Mouse (Mus musculus): ENCODE results near the gene Mboat7.

Gene Mboat7

DNA sequence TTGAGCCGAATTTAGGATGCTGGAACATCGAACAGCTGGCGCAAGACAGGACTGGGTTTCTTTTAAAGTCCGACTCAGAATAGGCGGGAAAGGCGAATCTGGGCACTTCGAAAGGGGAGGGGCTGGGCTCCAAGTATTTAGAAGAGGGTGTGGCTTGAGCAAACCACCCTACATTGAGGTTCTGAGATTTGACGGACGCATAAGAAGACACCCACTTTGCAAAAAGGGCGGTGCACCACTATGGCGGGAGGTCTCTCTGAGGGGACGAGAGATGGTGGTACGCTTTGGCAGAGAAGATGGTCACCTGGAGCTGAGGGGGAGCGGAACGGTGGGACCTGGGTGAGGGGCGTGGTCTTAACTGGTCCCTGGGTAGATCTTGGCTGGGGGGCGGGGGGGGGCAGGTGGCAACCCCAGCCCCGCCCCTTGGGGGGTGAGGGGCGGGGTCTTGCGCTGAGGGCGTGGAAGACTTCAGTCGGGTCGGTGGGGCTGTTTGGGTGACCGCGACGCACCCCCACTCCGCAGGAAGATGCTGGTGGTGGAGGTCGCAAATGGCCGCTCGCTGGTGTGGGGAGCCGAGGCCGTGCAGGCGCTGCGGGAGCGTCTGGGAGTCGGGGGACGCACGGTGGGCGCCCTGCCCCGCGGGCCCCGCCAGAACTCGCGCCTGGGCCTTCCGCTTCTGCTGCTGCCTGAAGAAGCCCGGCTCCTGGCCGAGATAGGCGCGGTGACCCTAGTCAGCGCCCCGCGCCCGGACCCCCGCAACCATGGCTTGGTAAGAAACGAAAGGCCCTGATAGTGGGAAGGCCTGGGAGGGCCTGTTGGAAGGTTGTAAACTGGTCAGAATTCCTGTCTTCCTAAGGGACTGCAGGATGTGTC lies 989 bp upstream of the Mboat7 start:
- intact Hi-C loops (cut with DNase I), result no loop called here

DNA sequence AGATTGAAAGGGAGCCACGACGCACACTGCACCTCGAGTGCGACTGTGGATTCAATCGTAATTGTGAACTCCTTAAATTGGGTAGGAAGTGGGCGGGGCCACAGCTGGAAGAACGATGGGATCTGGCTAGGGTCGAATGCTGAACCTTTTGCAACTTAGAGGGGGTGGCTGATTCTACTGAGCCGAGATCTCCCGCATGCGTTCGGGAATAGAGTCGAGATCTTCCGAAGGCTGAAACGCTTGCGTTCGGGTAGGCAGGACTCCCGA lies 419 bp upstream of the Mboat7 start:
- intact Hi-C loops (cut with DNase I), result no loop called here

DNA sequence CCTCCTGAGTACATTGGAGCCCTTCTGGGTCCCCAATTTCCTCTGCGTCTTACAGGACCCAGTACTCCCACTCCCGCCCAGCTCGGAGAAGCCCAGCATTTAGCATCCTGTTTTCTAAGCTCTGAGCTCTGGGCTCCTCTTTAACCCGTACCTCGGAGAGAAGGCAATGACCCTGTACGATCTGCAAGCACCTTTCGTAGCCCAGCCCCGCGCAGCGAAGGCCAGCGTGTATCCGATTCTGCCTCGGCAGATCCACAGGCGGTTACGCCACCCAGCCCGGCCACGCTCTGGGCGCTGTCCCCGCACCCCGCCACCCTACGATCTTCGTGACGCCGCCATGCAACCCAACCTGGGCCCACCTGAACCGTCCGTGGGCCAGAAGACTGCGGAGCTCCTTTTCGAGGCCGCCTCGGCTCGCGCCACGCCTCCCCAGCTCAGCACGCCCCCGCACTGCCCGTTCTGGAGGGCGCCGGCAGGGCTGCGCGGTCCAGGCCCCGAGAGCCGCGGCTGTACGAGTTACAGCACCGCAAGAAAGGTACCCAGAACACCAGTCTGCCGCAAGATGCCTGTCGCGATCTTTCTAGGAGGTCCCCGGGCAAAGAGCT lies 839 bp downstream of the Mboat7 start, which contains the start of gene Tsen34:
Gene Tsen34, plus strand, starts transcription at position 482 of the 605 bp plus-strand sequence.
- intact Hi-C loops (cut with DNase I), result no loop called here

DNA sequence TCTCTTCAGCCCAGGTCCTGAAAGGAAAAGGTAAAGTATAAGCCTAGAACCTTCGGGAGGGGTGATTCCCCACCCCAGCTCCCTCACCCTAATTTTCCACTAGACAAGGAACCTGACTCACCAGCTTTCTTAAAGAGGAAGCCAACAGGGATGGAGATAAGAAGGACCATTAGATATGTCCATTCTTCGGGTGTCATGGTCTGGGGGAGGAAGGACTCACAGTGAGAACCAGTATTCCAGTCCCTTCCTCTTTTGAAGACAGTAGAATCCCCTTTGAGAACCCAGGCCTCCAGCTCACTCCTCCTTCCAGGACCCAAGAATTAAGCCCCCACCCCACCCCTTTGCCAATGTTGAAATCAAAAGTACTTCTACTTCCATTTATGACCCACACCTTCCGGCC lies 1.4 kb downstream of the Mboat7 start:
- intact Hi-C loops (cut with DNase I), result no loop called here

DNA sequence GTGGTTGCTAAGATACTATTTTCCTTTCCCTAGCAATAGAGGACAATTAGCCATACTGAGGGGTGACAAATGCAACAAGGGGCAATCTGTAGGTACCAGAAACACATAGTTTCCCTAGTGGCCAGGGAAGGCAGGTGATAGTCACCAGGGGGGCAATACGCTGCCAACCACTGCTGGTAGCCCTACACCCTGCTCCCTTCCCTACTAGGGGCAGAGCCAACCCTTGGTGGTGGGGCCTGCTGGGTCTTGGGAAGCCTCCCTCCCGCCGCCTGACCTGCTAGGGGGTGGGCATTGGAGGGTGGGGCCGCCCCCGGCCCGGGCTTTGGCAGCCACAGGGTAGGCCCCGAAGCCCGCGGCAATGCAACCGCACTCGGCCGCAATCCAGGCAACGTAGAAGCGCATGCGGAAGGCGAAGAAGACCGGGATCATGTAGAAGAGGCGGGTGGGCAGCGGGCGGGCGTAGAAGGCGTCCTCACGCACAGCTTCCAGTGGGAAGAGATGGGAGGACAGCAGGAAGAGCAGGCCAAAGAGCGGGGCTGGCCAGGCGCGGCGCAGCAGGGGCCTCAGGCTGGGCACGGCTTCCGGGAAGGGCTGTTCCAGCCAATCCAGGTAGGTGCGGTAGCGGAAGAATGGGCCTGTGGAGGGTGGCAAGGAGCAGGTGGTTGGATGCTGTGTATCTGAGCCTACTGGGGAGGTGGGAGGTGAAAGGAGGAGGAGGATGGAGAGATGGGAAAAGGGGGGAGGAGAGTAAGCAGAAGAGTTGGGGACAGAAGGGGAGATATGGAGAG lies 7.7 kb downstream of the Mboat7 start:
- intact Hi-C loops (cut with DNase I), result no loop called here

DNA sequence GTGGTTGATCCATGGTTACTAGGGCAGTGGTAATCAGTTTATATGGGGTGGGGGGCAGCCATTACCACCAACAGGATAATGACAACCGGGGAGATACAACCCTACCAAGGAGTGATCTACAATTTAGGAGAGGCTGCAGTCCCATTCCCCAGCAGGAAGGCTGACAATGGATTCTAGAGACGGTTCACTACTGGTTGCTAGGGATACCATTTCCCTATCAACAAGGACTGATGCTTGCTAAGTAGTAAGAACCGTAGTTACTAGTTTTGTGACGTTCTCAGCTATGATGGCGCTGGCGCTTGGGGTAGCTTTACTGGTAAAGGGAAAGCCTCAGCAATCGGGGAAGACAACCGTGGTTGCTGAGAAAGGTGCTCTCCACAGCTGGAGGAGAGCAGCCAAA lies 8.6 kb downstream of the Mboat7 start:
- intact Hi-C loops (cut with DNase I), result no loop called here

DNA sequence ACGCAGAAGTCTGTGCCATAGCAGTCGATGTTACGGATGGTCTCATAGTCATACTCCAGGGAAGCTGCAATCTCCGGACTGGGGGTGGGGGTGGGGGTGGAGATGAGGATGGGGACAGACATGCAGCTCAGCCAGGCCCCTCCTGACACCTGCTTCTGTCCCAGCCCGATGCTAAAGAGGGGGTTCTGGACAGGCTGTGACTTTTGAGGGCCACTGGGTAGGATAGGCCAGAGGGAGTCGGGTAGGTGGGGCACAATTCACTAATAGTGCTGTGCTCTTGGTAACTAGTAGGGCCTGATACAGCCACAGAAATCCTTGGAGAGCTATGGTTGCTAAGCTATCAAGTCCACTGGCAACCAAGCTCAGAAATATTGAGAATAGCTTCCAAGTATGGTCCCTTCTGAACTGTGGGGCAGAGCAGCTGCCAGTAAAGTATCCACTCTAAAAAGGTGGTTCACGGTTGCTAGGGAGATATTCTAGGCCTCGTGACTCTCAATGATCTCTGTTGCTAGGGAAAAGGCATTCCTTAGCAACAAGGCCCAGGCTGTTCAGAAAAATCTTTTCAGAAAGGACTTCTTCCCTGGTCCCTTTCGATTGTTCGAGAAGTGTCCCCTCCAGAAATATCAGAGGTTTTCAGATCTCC lies 9.3 kb downstream of the Mboat7 start:
- intact Hi-C loops (cut with DNase I), result no loop called here

DNA sequence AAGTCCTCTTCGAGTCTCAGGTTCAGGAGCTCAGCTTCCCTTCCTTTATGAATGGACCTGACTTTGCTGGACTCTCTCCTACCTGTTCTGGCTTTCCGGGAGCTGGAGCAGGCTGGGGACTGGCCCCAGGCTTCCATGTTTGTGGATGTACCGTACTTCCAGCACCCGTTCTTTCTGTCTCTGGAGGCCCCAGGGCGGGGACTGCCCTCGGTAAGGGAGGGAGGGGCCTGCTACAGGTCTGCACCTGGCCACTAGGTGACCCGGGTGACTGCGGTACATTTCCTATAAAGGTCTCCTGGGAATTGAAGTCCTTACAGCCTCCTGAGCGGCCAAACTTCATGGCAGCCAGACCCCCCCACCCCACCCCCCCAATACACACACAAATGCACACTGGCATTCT lies 16.0 kb downstream of the Mboat7 start, which contains the start of gene Tmc4:
Gene Tmc4, minus strand, starts transcription at position 212 of the 400 bp plus-strand sequence.
- intact Hi-C loops (cut with DNase I), result loop anchor here (10.0 kb wide), 1 partner anchor 227 kb away; no protein-coding TSS in a partner anchor

DNA sequence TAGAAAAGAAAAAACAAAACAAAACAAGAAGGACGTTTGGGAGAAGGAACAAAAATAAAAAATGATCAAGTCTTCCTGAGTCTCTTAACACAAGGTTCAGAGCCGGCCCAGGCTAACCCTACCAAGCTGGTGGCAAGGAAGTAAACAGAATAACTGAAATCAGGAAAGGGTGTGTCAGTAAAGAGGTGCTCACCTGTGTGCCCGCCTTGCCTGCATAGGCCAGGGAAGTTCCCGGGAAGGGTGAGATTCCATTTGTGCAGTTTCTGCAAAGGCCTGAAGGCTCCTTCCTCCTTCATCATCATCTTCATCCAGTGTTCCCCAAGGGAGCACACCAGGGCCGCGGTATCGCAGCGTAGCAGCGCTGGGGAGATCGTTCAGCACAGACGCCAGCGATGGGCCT lies 17.0 kb downstream of the Mboat7 start:
- intact Hi-C loops (cut with DNase I), result loop anchor here (10.0 kb wide), 1 partner anchor 228 kb away; no protein-coding TSS in a partner anchor

DNA sequence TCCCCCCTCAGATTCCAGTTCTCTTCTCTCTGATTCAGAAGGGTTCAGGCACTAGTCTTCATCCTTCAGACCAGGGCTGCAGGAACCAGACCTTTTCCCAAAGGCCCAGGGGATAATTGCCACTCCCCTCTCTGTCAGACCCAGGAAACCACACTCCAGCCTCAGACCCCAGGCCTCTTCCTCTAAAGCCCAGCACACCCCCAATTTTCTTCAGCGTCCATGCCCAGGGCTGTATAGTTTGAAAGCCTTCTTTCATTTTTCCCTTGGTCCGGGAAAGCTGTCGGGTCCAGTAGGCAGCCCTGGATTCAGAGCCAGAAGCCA lies 18.1 kb downstream of the Mboat7 start:
- intact Hi-C loops (cut with DNase I), result loop anchor here (10.0 kb wide), 1 partner anchor 230 kb away; no protein-coding TSS in a partner anchor

DNA sequence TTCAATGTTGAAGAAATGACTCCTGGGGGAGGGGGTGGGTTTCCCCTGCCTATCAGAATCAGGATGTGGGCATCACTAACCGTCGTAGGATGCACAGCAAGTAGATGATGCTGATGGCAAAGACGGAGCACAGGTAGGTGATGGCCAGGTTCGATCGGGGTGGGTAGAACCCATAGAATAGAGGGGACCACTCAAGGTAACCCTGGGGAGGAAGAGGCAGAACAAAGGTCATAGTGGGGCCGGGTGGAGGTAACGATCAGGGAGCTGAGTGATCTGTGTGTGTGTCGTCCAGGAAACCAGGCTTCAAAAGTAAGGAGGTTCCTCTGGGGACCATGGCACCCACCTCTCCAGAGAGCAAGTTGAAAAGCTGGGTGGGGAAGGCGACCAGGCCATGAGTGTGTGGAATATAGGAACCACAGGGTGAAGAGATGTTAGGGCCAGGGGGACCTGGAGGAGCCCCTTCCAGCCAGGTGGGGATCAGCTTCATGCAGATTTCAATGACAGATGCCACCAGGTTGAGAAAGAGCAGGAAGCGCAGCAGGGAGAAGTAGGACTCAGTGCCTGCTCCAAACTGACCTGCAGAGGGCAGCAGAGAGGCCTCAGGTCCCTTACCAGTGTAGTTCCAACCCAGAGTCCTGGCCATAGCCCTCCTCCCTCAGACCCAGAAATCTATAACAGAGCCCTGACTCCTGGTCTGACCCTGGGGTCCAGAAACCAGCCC lies 18.7 kb downstream of the Mboat7 start:
- intact Hi-C loops (cut with DNase I), result loop anchor here (10.0 kb wide), 1 partner anchor 230 kb away; no protein-coding TSS in a partner anchor

DNA sequence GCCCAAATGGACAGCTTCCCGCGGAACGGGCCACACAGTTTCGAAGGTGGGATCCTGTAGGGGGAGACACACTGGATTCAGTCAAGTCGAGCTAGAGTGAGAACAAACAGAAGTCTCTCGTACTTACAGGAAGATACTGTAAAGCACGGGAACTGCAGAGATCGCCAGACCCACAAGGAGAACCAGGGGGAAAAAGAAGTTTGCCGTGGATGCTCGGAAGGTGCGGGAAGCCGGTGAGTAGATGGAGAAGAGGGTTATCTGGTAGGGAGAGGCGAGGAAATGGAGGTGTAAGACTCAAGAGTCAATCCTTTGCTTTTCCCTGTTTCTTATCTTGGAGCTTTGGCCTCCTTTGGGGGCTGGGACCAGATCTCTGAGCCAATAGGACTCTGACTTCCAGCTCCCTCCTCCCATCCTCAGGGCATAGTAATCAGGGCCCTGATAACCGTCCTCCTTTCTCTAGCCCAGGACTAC lies 26.4 kb downstream of the Mboat7 start:
- intact Hi-C loops (cut with DNase I), result no loop called here

DNA sequence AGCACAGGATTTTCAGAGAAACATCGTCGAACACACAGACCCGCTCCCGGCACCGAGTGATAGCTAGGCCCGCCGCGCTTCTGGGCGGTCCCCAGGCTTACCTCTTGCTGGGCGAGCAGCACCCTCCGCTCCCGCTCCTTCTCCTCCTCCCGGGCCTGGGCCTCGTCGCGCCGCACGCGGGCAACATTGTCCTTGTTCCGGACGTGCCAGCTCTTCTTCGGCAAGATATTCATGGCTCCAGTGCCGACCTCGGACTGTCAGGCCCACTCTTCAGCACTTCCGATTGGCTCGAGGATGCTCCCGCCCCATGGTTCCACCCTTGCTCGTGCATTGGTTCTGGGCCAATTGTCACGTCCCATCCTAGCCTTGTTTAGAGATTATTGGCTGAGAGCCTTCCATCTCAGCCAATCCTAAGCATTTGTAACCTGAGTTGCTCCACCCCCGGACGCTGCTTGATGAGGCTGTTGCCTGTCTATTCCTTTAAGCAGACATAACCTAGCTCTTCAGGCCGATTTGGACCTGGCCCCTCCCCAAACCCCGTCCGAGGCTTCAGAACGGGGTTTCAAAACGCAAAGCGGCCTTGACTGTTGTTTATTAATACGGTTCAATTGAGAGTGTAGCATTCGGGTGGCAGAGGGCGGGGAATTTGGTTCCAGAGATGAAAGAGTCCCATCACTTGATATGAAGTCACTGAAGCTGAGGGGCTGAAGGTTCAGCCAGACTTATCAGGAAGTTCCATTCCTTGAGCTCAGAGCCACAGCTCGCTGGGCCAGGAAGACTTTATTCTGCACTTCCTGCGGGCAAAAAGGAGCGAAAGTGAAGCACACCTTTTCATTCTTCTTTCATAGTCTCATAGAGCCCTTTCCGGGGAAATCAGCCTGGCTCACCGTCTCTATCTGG lies 27.9 kb downstream of the Mboat7 start, which contains the start of gene Leng1:
Gene Leng1, minus strand, starts transcription at position 626 of the 900 bp plus-strand sequence.
- intact Hi-C loops (cut with DNase I), result loop anchor here (1.0 kb wide), 1 partner anchor 20 kb away; the partner anchor contains the start of gene Cnot3

DNA sequence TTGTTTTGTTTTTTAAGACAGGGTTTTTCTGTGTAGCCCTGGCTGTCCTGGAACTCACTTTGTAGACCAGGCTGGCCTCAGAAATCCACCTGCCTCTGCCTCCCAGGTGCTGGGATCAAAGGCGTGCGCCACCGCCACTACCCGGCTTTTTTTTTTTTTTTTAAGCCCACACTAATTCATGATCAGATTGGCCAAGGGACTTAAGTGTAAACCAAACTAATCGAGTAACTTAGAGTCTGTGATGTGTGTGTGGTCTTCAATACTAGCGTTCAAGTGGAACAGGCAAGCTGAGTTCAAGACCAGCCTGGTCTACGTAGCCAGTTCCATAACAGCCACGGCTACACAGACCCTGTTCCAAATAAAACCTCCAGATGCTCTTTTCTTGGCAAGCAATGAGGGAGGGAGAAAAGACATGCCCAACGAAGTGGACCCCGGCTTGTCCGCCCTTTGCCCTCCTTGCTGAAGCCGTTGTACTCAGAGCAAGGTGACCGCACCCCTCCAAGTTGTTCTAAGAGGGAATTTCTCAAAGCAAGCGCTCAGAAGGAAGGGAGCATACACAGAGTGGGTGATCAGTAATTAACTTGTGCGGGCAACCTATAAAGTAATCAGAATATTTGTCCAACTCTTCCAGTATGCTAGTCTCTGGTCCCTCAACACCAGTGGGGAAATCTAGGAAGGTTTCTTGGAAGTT lies 28.7 kb downstream of the Mboat7 start:
- intact Hi-C loops (cut with DNase I), result loop anchor here (1.0 kb wide), 1 partner anchor 19 kb away; the partner anchor contains the start of gene Cnot3

DNA sequence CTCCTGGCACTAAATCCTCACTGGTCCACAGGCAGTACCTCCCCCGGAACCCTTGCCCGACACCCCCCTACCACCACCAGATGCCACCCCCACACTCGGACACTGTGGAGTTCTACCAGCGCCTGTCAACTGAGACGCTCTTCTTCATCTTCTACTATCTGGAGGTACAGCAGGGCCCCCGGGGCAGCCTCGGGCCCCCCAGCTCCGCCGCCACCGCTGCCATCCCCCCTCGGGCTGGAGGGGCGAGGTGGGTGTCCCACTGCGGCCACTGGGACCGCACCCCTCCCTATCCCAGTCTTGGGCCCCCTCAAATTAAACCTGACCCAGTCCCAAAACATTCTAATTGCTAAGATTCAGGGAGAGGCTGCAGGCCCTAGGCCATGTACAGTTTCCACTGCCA lies 34.7 kb downstream of the Mboat7 start:
- intact Hi-C loops (cut with DNase I), result no loop called here

DNA sequence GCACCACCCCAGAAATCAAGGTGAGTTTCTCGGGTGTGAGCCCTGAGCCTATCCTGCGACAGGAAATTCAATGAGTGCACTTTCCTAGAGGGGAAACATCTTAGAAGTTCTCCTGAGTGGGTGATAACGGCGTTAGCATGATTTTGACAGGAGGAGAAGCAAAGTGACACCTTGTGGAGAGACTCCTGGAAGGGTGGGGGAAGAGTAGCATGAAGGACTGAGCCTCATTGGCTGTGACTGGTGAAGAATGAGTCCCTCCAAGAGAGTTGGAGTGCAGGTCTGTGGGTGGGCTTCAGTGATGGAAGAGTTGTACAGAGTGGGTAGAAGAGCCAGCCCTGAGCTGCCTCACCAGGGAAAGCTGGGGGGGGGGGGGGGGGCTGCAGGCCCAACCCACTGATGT lies 36.4 kb downstream of the Mboat7 start:
- intact Hi-C loops (cut with DNase I), result no loop called here

DNA sequence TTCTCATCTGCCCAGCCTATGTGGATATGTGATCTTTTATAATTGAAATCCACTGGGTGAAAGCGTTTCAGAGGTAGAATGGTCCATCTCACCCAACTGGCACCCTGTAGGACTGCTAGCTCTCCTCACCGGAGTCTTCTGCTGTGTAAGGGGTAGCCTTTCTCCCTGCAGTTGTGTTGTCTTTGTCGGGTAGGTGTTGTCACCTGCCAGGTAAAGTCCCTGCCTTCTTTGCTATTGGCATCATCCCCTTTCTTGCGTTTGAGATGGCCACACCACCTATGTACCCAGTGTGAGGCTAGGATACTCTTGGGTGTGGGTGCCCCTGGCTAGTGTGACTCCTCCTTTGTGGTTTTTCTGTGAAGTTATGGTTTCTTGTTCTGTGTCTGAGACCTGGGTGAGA lies 46.7 kb downstream of the Mboat7 start:
- intact Hi-C loops (cut with DNase I), result no loop called here

DNA sequence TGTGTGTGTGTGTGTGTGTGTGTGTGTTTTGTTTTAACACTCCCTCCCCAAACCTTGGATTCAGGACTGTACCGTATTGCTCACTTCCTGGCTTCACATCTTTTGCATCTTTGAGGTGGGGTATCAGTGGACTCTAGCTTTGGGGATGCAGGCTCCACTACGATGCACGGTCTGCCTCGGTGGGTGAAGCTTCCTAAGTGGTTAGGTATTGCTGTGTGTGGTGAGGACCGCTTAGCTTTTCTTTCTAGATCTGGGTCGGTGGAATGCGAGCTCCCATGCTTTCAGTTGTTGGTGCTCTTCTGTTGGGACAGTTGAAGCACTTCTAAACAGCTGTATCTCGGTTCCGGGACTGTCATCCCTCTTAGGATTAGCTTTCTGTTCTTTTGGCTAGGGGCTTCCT lies 47.1 kb downstream of the Mboat7 start:
- intact Hi-C loops (cut with DNase I), result no loop called here
